Mouse (Mus musculus) limb, embryonic 10.5 days (tissue): Measurements from ENCODE around the gene Klhdc9. TPM values are rescaled to one million over a fixed set of nuclear protein-coding genes. Genes with fewer than 3 reads are reported as not detected.
A peak's percentile ranks its signal among the peaks of the same experiment; 100 is the strongest.

Experiments used
- DNase-seq: peaks from one replicate; pipeline ENCODE4 v3.0.0-alpha.2; 2017; ENCODE audit warnings: low spot score
- H3K27ac ChIP-seq: fragments of 300-500 bp; sonication (generic); 2 replicates; pipeline ENCODE4 v1.5.1; 2016; ENCODE audit warnings: mild to moderate bottlenecking
- H3K27me3 ChIP-seq: fragments of 300-500 bp; sonication (generic); 2 replicates; pipeline ENCODE4 v1.6.1; 2016; ENCODE audit warnings: low read depth, mild to moderate bottlenecking; ENCODE audit not compliant: poor library complexity, severe bottlenecking
- H3K36me3 ChIP-seq: fragments of 300-500 bp; sonication (generic); 2 replicates; pipeline ENCODE4 v1.6.1; 2016; ENCODE audit warnings: mild to moderate bottlenecking, moderate library complexity
- H3K4me1 ChIP-seq: fragments of 300-500 bp; sonication (generic); 2 replicates; pipeline ENCODE4 v1.6.1; 2016
- H3K4me3 ChIP-seq: fragments of 300-500 bp; sonication (generic); 2 replicates; pipeline ENCODE4 v1.5.1; 2016; ENCODE audit warnings: mild to moderate bottlenecking, moderate library complexity
- H3K9me3 ChIP-seq: fragments of 300-500 bp; sonication (generic); replicated peaks from 2 replicates; pipeline ENCODE4 v1.6.1; 2016; ENCODE audit warnings: mild to moderate bottlenecking
- WGBS: fragments of 180-500 bp; shearing (Covaris S2); methylation state at CpG from one replicate; pipeline ENCODE4 v1.1.7; 2016; 5-methylcytosine and 5-hydroxymethylcytosine counted together
- polyA plus RNA-seq: library from polyadenylated mRNA; unstranded; fragments of >200 nt; fragmentation: Nextera tagmentation; extraction: Ambion mirVana; gene quantifications from 2 replicates; pipeline ENCODE4 v1.2.1, GENCODE M21; 2016

Klhdc9 gene
- polyA plus RNA-seq, result 1.6 and 2.4 TPM in 2 replicates

- Histone ChIP-seq H3K27ac (peak within 1 kb of the TSS; percentile 84), H3K9me3 (no peaks in the 10 kb centered on the region), H3K4me1 (peaks cover 22% of the 10 kb centered on the region), H3K4me3 (peak within 1 kb of the TSS; percentile 64), H3K27me3 (no peaks in the 10 kb centered on the region), H3K36me3 (peaks cover 36% of the 10 kb centered on the region)
- WGBS, result under 1% methylated on average over 21 of the region's 21 CpGs
- peak; percentile 94 for DNase-seq
These were observed at the start of gene Klhdc9 for GRCm38 (mm10) chr1:171360656-171361055. TSS of gene Klhdc9 (minus strand) at chr1:171360798.

GRCm38 (mm10) chr1:171410231-171410630, 49.6 kb upstream of the Klhdc9 start:
- DNase-seq, result no peak
- Histone ChIP-seq H3K4me3 (no peak overlapping the region), H3K4me1 (peaks cover 20% of the 10 kb centered on the region), H3K9me3 (no peaks in the 10 kb centered on the region), H3K27me3 (peaks cover 19% of the 10 kb centered on the region), H3K27ac (no peak overlapping the region), H3K36me3 (peaks cover 23% of the 10 kb centered on the region)
- WGBS, result 79% methylated on average over 1 of the region's 1 CpGs

- 80% methylated on average over 5 of the region's 5 CpGs for WGBS
- Histone ChIP-seq H3K4me1 (peaks cover 6% of the 10 kb centered on the region; the same call in 1 of the 2 replicates), H3K27ac (no peak overlapping the region), H3K36me3 (no peaks in the 10 kb centered on the region), H3K27me3 (peaks cover 24% of the 10 kb centered on the region), H3K4me3 (no peak overlapping the region), H3K9me3 (no peaks in the 10 kb centered on the region)
- DNase-seq, result no peak
These were observed 46.7 kb upstream of the Klhdc9 start for GRCm38 (mm10) chr1:171407263-171407662.

- H3K27ac ChIP-seq, result no peak overlapping the region
- 79% methylated on average over 9 of the region's 9 CpGs for WGBS
These were observed 42.4 kb upstream of the Klhdc9 start for GRCm38 (mm10) chr1:171402991-171403390.

GRCm38 (mm10) chr1:171401821-171402220, 41.2 kb upstream of the Klhdc9 start:
- H3K27me3 ChIP-seq, result 0 out of 2 replicates have a peak, but pooled peaks cover 5% of the 10 kb centered on the region
- no peak for DNase-seq
- WGBS, result 78% methylated on average over 4 of the region's 4 CpGs
- 0 out of 2 replicates have a peak, but pooled peaks cover 5% of the 10 kb centered on the region for H3K4me1 ChIP-seq
- H3K4me3 ChIP-seq, result no peak overlapping the region
- H3K27ac ChIP-seq, result no peak overlapping the region
- H3K36me3 ChIP-seq, result no peaks in the 10 kb centered on the region
- no peaks in the 10 kb centered on the region for H3K9me3 ChIP-seq

More at GRCm38 (mm10) chr1:171402991-171403390, 42.4 kb upstream of the Klhdc9 start:
- Histone ChIP-seq H3K36me3 (no peaks in the 10 kb centered on the region), H3K4me1 (0 out of 2 replicates have a peak, but pooled peaks cover 5% of the 10 kb centered on the region), H3K4me3 (no peak overlapping the region), H3K9me3 (no peaks in the 10 kb centered on the region), H3K27me3 (peaks cover 12% of the 10 kb centered on the region; the same call in 1 of the 2 replicates)
- DNase-seq, result no peak

- Histone ChIP-seq H3K27me3 (peaks cover 3% of the 10 kb centered on the region; the same call in 1 of the 2 replicates), H3K9me3 (no peaks in the 10 kb centered on the region), H3K27ac (no peak overlapping the region), H3K36me3 (no peaks in the 10 kb centered on the region), H3K4me1 (peaks cover 27% of the 10 kb centered on the region), H3K4me3 (no peak overlapping the region)
- no peak for DNase-seq
- WGBS, result 76% methylated on average over 4 of the region's 4 CpGs
These were observed 29.5 kb upstream of the Klhdc9 start for GRCm38 (mm10) chr1:171390101-171390500.

- H3K36me3 ChIP-seq, result no peaks in the 10 kb centered on the region
- peak within 1 kb of the TSS; percentile 21; the same call in 1 of the 2 replicates for H3K27ac ChIP-seq
- 84% methylated on average over 15 of the region's 15 CpGs for WGBS
- H3K4me3 ChIP-seq, result no peak within 1 kb of the TSS
- DNase-seq, result no peak
- peaks cover 11% of the 10 kb centered on the region; the same call in 1 of the 2 replicates for H3K27me3 ChIP-seq
- H3K4me1 ChIP-seq, result peaks cover 27% of the 10 kb centered on the region
- no peaks in the 10 kb centered on the region for H3K9me3 ChIP-seq
These were observed 27.9 kb upstream of the Klhdc9 start, which contains the start of gene Arhgap30 for GRCm38 (mm10) chr1:171388376-171389102. TSS of gene Arhgap30 (plus strand) at chr1:171388954.

GRCm38 (mm10) chr1:171387099-171387498, 26.5 kb upstream of the Klhdc9 start:
- Histone ChIP-seq H3K36me3 (no peaks in the 10 kb centered on the region), H3K4me3 (peak overlapping the region; percentile 15; the same call in 1 of the 2 replicates)
- WGBS, result 17% methylated on average over 6 of the region's 6 CpGs

GRCm38 (mm10) chr1:171385171-171385570, 24.6 kb upstream of the Klhdc9 start:
- Histone ChIP-seq H3K4me3 (no peak overlapping the region), H3K9me3 (no peaks in the 10 kb centered on the region), H3K27ac (no peak overlapping the region), H3K36me3 (no peaks in the 10 kb centered on the region), H3K27me3 (peaks cover 37% of the 10 kb centered on the region), H3K4me1 (peaks cover 28% of the 10 kb centered on the region)
- WGBS, result 58% methylated on average over 9 of the region's 9 CpGs
- no peak for DNase-seq

More at GRCm38 (mm10) chr1:171387099-171387498, 26.5 kb upstream of the Klhdc9 start:
- peak; percentile 64 for DNase-seq
- Histone ChIP-seq H3K9me3 (no peaks in the 10 kb centered on the region), H3K27ac (0 out of 2 replicates have a peak overlapping the region, but pooled peaks have one; percentile 46), H3K4me1 (peaks cover 27% of the 10 kb centered on the region), H3K27me3 (peaks cover 18% of the 10 kb centered on the region; the same call in 1 of the 2 replicates)

GRCm38 (mm10) chr1:171384361-171384760, 23.8 kb upstream of the Klhdc9 start:
- no peak overlapping the region for H3K4me3 ChIP-seq
- peaks cover 45% of the 10 kb centered on the region for H3K27me3 ChIP-seq
- DNase-seq, result no peak
- H3K36me3 ChIP-seq, result no peaks in the 10 kb centered on the region
- H3K27ac ChIP-seq, result no peak overlapping the region
- peaks cover 27% of the 10 kb centered on the region for H3K4me1 ChIP-seq
- 64% methylated on average over 9 of the region's 9 CpGs for WGBS
- H3K9me3 ChIP-seq, result no peaks in the 10 kb centered on the region

- H3K4me3 ChIP-seq, result no peak overlapping the region
- peaks cover 16% of the 10 kb centered on the region for H3K4me1 ChIP-seq
- WGBS, result 86% methylated on average over 11 of the region's 11 CpGs
- H3K27me3 ChIP-seq, result peaks cover 61% of the 10 kb centered on the region
- DNase-seq, result no peak
- H3K27ac ChIP-seq, result no peak overlapping the region
- no peaks in the 10 kb centered on the region for H3K9me3 ChIP-seq
- no peaks in the 10 kb centered on the region for H3K36me3 ChIP-seq
These were observed 21.6 kb upstream of the Klhdc9 start for GRCm38 (mm10) chr1:171382096-171382620.

- Histone ChIP-seq H3K27me3 (peaks cover 57% of the 10 kb centered on the region), H3K27ac (no peak overlapping the region), H3K4me1 (peaks cover 11% of the 10 kb centered on the region), H3K36me3 (no peaks in the 10 kb centered on the region), H3K4me3 (peak overlapping the region; percentile 33), H3K9me3 (no peaks in the 10 kb centered on the region)
- DNase-seq, result peak; percentile 68
- 8% methylated on average over 31 of the region's 31 CpGs for WGBS
These were observed 19.5 kb upstream of the Klhdc9 start for GRCm38 (mm10) chr1:171379935-171380599.
